In genomic region chr9:60713616-60714015, GRCm38 (mm10) we compare ENCODE assay signal across 8 mouse cellular contexts. TPM values are rescaled to one million over a fixed set of nuclear protein-coding genes. Genes with fewer than 3 reads are reported as not detected.
DNase-seq lines count a peak whose midpoint lies in the region; ATAC-seq and TF ChIP-seq lines count a peak whose summit lies in the region.

No protein-coding gene starts in this region.

- peak overlapping the region; percentile 96 for H3K4me2 ChIP-seq in midbrain, embryonic 14.5 days (ENCODE audit: low read length)

- no peaks in the 10 kb centered on the region for H3K9me3 ChIP-seq in hindbrain, embryonic 10.5 days
- no peaks in the 10 kb centered on the region for H3K9me3 ChIP-seq in midbrain, embryonic 14.5 days (ENCODE audit: control insufficient read depth, low read length)

- peak overlapping the region; percentile 46 for H3K4me3 ChIP-seq in kidney, adult 2 months (ENCODE audit: insufficient read depth, low read depth, low read length)
- H3K4me3 ChIP-seq in cortical plate, adult 2 months (ENCODE audit: insufficient read depth, low read length): peak overlapping the region; percentile 87
- H3K4me3 ChIP-seq in hindbrain, embryonic 10.5 days: peak overlapping the region; percentile 80
- peak overlapping the region; percentile 59 for H3K4me3 ChIP-seq in midbrain, embryonic 14.5 days (replicated peaks; ENCODE audit: low read depth, low read length)

- 47% methylated on average over 4 of the region's 4 CpGs for WGBS in kidney, adult 2 months
- 54% methylated on average over 4 of the region's 4 CpGs for WGBS in hindbrain, embryonic 10.5 days
- WGBS in midbrain, embryonic 14.5 days: 29% methylated on average over 4 of the region's 4 CpGs

- TF ChIP-seq POLR2A in kidney, adult 2 months (IDR thresholded peaks at IDR 0.05; ENCODE audit: low read depth, low read length): no peak
- TF ChIP-seq POLR2A in cortical plate, adult 2 months (IDR thresholded peaks at IDR 0.05; ENCODE audit: extremely low read depth, insufficient read depth, low read length): no peak

- no peaks in the 10 kb centered on the region for H3K36me3 ChIP-seq in kidney, adult 2 months (ENCODE audit: control insufficient read depth, insufficient read depth, low read length)
- H3K36me3 ChIP-seq in hindbrain, embryonic 10.5 days: no peaks in the 10 kb centered on the region
- H3K36me3 ChIP-seq in midbrain, embryonic 14.5 days (ENCODE audit: control insufficient read depth, insufficient read depth, low read length): no peaks in the 10 kb centered on the region

- no peak for DNase-seq in kidney, adult 2 months
- DNase-seq in kidney, postnatal 14 days: no peak
- DNase-seq in hindbrain, embryonic 10.5 days (ENCODE audit: low spot score): no peak
- DNase-seq in midbrain, embryonic 14.5 days: no peak
- DNase-seq in spleen, postnatal 10 days (ENCODE audit: low spot score in 2 of 2): no peak
- DNase-seq in urinary bladder, postnatal 4 days (ENCODE audit: low spot score in 2 of 2): no peak
- DNase-seq in thymus, adult 18-20 months: no peak

- peak overlapping the region; percentile 86 for H3K9ac ChIP-seq in midbrain, embryonic 14.5 days (replicated peaks; ENCODE audit: low read length)

- no peaks in the 10 kb centered on the region for H3K27me3 ChIP-seq in kidney, adult 2 months (replicated peaks; ENCODE audit: control insufficient read depth, insufficient read depth, low read length)
- H3K27me3 ChIP-seq in hindbrain, embryonic 10.5 days (ENCODE audit: insufficient read depth, poor library complexity, severe bottlenecking): peaks cover 31% of the 10 kb centered on the region
- no peaks in the 10 kb centered on the region for H3K27me3 ChIP-seq in midbrain, embryonic 14.5 days (ENCODE audit: control insufficient read depth, insufficient read depth, low read length)

- no peak overlapping the region for H3K27ac ChIP-seq in kidney, adult 2 months (ENCODE audit: insufficient read depth, low read depth, low read length)
- peak overlapping the region; percentile 99 for H3K27ac ChIP-seq in cortical plate, adult 2 months (ENCODE audit: insufficient read depth, low read length)
- peak overlapping the region; percentile 86; the same call in 1 of the 2 replicates for H3K27ac ChIP-seq in hindbrain, embryonic 10.5 days
- H3K27ac ChIP-seq in midbrain, embryonic 14.5 days (replicated peaks; ENCODE audit: low read depth, low read length): no peak overlapping the region

- TF ChIP-seq CTCF in kidney, adult 2 months (conservative IDR thresholded peaks at IDR 0.05; ENCODE audit: insufficient read depth, insufficient read length, low read depth, low read length): no peak
- no peak for TF ChIP-seq CTCF in cortical plate, adult 2 months (IDR thresholded peaks at IDR 0.05; ENCODE audit: extremely low read depth, insufficient read depth, low read length)

- ATAC-seq in midbrain, embryonic 14.5 days (ENCODE audit: low FRiP score, low TSS enrichment): no peak

- H3K4me1 ChIP-seq in kidney, adult 2 months (ENCODE audit: control insufficient read depth, insufficient read depth, low read length): no peaks in the 10 kb centered on the region
- H3K4me1 ChIP-seq in cortical plate, adult 2 months (ENCODE audit: control insufficient read depth, insufficient read depth, low read length): no peaks in the 10 kb centered on the region; the same call in 1 of the 2 replicates
- peaks cover 17% of the 10 kb centered on the region for H3K4me1 ChIP-seq in hindbrain, embryonic 10.5 days (replicated peaks)
- H3K4me1 ChIP-seq in midbrain, embryonic 14.5 days (ENCODE audit: control insufficient read depth, insufficient read depth, low read length): peaks cover 17% of the 10 kb centered on the region

RNA-seq across cellular contexts. Expression of gene Larp6, which starts 0.8 kb away (rescaled TPM):
- 1.6 and 1.7 TPM in 2 replicates for polyA plus RNA-seq in kidney, adult 2 months (2012; rRNA removed)
- 35.8 and 37.0 TPM in 2 replicates for polyA plus RNA-seq in cortical plate, adult 2 months (2012; rRNA removed)
- 0.87 and 1.5 TPM in 2 replicates for polyA plus RNA-seq in hindbrain, embryonic 10.5 days (2016; fragmentation: Nextera tagmentation; extraction: Ambion mirVana)
- polyA plus RNA-seq in midbrain, embryonic 14.5 days (2014; fragmentation: Nextera tagmentation; extraction: Ambion mirVana): 13.7 and 15.6 TPM in 2 replicates

RNA-seq across cellular contexts. Expression of gene Lrrc49, which starts 25.7 kb away (rescaled TPM):
- polyA plus RNA-seq in kidney, adult 2 months (2012; rRNA removed): 2.2 and 3.2 TPM in 2 replicates
- polyA plus RNA-seq in cortical plate, adult 2 months (2012; rRNA removed): 70.3 and 73.5 TPM in 2 replicates
- polyA plus RNA-seq in hindbrain, embryonic 10.5 days (2016; fragmentation: Nextera tagmentation; extraction: Ambion mirVana): 24.8 and 38.6 TPM in 2 replicates
- 74.3 and 90.8 TPM in 2 replicates for polyA plus RNA-seq in midbrain, embryonic 14.5 days (2014; fragmentation: Nextera tagmentation; extraction: Ambion mirVana)

Comparison
In these comparisons a context has a peak if more than half of its experiments do, and no peak if none do; other contexts are left out.
1. H3K27ac ChIP-seq: peak in cortical plate, adult 2 months (single experiment) and hindbrain, embryonic 10.5 days (single experiment); none in kidney, adult 2 months (single experiment) and midbrain, embryonic 14.5 days (single experiment).
2. Peak in every context shown above with its lines, with median percentiles within 50 percentile points of each other: H3K4me3 ChIP-seq.